Mouse (Mus musculus) neural tube, embryonic 11.5 days (tissue): Measurements from ENCODE around the gene Defb19. TPM values are rescaled to one million over a fixed set of nuclear protein-coding genes. Genes with fewer than 3 reads are reported as not detected.
A peak's percentile ranks its signal among the peaks of the same experiment; 100 is the strongest.

ENCODE experiments used
- ATAC-seq: fragments of 200-750 bp; cut with Nextera tagmentation; 2 replicates; pipeline ENCODE4 v1.8.0; 2017; ENCODE audit warnings: moderate number of reproducible peaks, mild to moderate bottlenecking, moderate TSS enrichment, moderate library complexity; ENCODE audit not compliant: insufficient read depth, low FRiP score, low TSS enrichment
- DNase-seq: peaks from one replicate; pipeline ENCODE4 v3.0.0-alpha.2; 2015; ENCODE audit warnings: low spot score
- H3K27ac ChIP-seq: fragments of 300-500 bp; sonication (generic); 2 replicates; pipeline ENCODE4 v1.5.1; 2014; ENCODE audit warnings: low read depth, mild to moderate bottlenecking, low read length
- H3K27me3 ChIP-seq: fragments of 300-500 bp; sonication (generic); 2 replicates; pipeline ENCODE4 v1.6.1; 2014; ENCODE audit warnings: mild to moderate bottlenecking, low read length, mixed read lengths; ENCODE audit not compliant: control insufficient read depth, insufficient read depth
- H3K36me3 ChIP-seq: fragments of 300-500 bp; sonication (generic); 2 replicates; pipeline ENCODE4 v1.6.1; 2014; ENCODE audit warnings: mild to moderate bottlenecking, low read length, moderate library complexity, mixed read lengths; ENCODE audit not compliant: control insufficient read depth, insufficient read depth
- H3K4me1 ChIP-seq: fragments of 300-500 bp; sonication (generic); 2 replicates; pipeline ENCODE4 v1.6.1; 2014; ENCODE audit warnings: low read length, mixed read lengths; ENCODE audit not compliant: control insufficient read depth, insufficient read depth
- H3K4me2 ChIP-seq: fragments of 300-500 bp; sonication (generic); 2 replicates; pipeline ENCODE4 v1.6.1; 2014; ENCODE audit warnings: low read depth, mild to moderate bottlenecking, moderate library complexity
- H3K4me3 ChIP-seq: fragments of 300-500 bp; sonication (generic); 2 replicates; pipeline ENCODE4 v1.5.1; 2014; ENCODE audit warnings: low read depth, low read length
- H3K9ac ChIP-seq: fragments of 300-500 bp; sonication (generic); 2 replicates; pipeline ENCODE4 v1.6.1; 2014; ENCODE audit warnings: mild to moderate bottlenecking, low read length
- H3K9me3 ChIP-seq: fragments of 300-500 bp; sonication (generic); 2 replicates; pipeline ENCODE4 v1.6.1; 2016; ENCODE audit warnings: low read length; ENCODE audit not compliant: control insufficient read depth
- WGBS: fragments of 180-500 bp; shearing (Covaris S2); extraction: QIAGEN DNeasy Blood & Tissue Kit; methylation state at CpG from one replicate; pipeline ENCODE4 v1.1.7; 2014; 5-methylcytosine and 5-hydroxymethylcytosine counted together
- polyA plus RNA-seq: library from polyadenylated mRNA; unstranded; fragments of >200 nt; fragmentation: Nextera tagmentation; extraction: Ambion mirVana; gene quantifications from 2 replicates; pipeline ENCODE4 v1.2.1, GENCODE M21; 2014

The Defb19 gene
- polyA plus RNA-seq, 1 experiment from 2014 or later = not detected

GRCm38 (mm10) chr2:152622151-152622550 lies 42.0 kb upstream of the Defb19 start:
- Histone ChIP-seq H3K27me3 (peaks cover 17% of the 10 kb centered on the region), H3K36me3 (no peaks in the 10 kb centered on the region), H3K4me1 (peaks cover 5% of the 10 kb centered on the region; the same call in 1 of the 2 replicates), H3K4me2 (no peak overlapping the region), H3K4me3 (no peak overlapping the region), H3K9me3 (no peaks in the 10 kb centered on the region), H3K9ac (no peak overlapping the region), H3K27ac (no peak overlapping the region)
- DNase-seq (no peak), ATAC-seq (no peak)
- WGBS = 78% methylated on average over 13 of the region's 13 CpGs

- peaks cover under 1% of the 10 kb centered on the region for H3K27me3 ChIP-seq
- no peaks in the 10 kb centered on the region for H3K9me3 ChIP-seq
- no peaks in the 10 kb centered on the region for H3K36me3 ChIP-seq
- 67% methylated on average over 9 of the region's 9 CpGs for WGBS
- no peak overlapping the region for H3K4me2 ChIP-seq
- ATAC-seq = no peak
- H3K9ac ChIP-seq = no peak overlapping the region
- no peak for DNase-seq
- H3K4me1 ChIP-seq = no peaks in the 10 kb centered on the region
- H3K4me3 ChIP-seq = no peak overlapping the region
- no peak overlapping the region for H3K27ac ChIP-seq
Observed at GRCm38 (mm10) chr2:152620367-152621134, 40.4 kb upstream of the Defb19 start.

- H3K4me2 ChIP-seq = no peak overlapping the region
- H3K4me1 ChIP-seq = no peaks in the 10 kb centered on the region
- H3K36me3 ChIP-seq = no peaks in the 10 kb centered on the region
- H3K4me3 ChIP-seq = no peak overlapping the region
- DNase-seq (no peak), ATAC-seq (no peak)
- 55% methylated on average over 5 of the region's 5 CpGs for WGBS
- H3K27ac ChIP-seq = no peak overlapping the region
- no peak overlapping the region for H3K9ac ChIP-seq
- H3K9me3 ChIP-seq = no peaks in the 10 kb centered on the region
- H3K27me3 ChIP-seq = no peaks in the 10 kb centered on the region
Observed at GRCm38 (mm10) chr2:152617374-152617773, 37.3 kb upstream of the Defb19 start.

GRCm38 (mm10) chr2:152616470-152616869 lies 36.4 kb upstream of the Defb19 start:
- no peak overlapping the region for H3K4me3 ChIP-seq
- no peak overlapping the region for H3K4me2 ChIP-seq
- no peaks in the 10 kb centered on the region for H3K4me1 ChIP-seq
- DNase-seq = no peak
- H3K36me3 ChIP-seq = no peaks in the 10 kb centered on the region
- ATAC-seq = no peak
- H3K9ac ChIP-seq = no peak overlapping the region
- no peaks in the 10 kb centered on the region for H3K27me3 ChIP-seq
- no peak overlapping the region for H3K27ac ChIP-seq
- no peaks in the 10 kb centered on the region for H3K9me3 ChIP-seq
- WGBS = 80% methylated on average over 6 of the region's 6 CpGs

GRCm38 (mm10) chr2:152615563-152615962 lies 35.5 kb upstream of the Defb19 start:
- no peaks in the 10 kb centered on the region for H3K9me3 ChIP-seq
- 9% methylated on average over 7 of the region's 7 CpGs for WGBS

GRCm38 (mm10) chr2:152612193-152612592 lies 32.1 kb upstream of the Defb19 start:
- H3K4me3 ChIP-seq = no peak overlapping the region
- H3K36me3 ChIP-seq = no peaks in the 10 kb centered on the region
- WGBS = 30% methylated on average over 8 of the region's 8 CpGs
- ATAC-seq (no peak), DNase-seq (no peak)
- H3K4me2 ChIP-seq = no peak overlapping the region
- no peak overlapping the region for H3K9ac ChIP-seq
- no peak overlapping the region for H3K27ac ChIP-seq
- no peaks in the 10 kb centered on the region for H3K9me3 ChIP-seq
- H3K27me3 ChIP-seq = no peaks in the 10 kb centered on the region
- no peaks in the 10 kb centered on the region for H3K4me1 ChIP-seq

More at GRCm38 (mm10) chr2:152615563-152615962, 35.5 kb upstream of the Defb19 start:
- H3K36me3 ChIP-seq = no peaks in the 10 kb centered on the region
- H3K4me3 ChIP-seq = no peak overlapping the region
- DNase-seq = peak; percentile 50
- H3K27me3 ChIP-seq = no peaks in the 10 kb centered on the region
- no peak overlapping the region for H3K27ac ChIP-seq
- no peak overlapping the region for H3K4me2 ChIP-seq
- no peak for ATAC-seq
- H3K4me1 ChIP-seq = no peaks in the 10 kb centered on the region
- no peak overlapping the region for H3K9ac ChIP-seq

GRCm38 (mm10) chr2:152608719-152609118 lies 28.6 kb upstream of the Defb19 start:
- Histone ChIP-seq H3K9ac (no peak overlapping the region), H3K4me3 (no peak overlapping the region), H3K4me2 (no peak overlapping the region), H3K27ac (no peak overlapping the region), H3K27me3 (no peaks in the 10 kb centered on the region), H3K36me3 (no peaks in the 10 kb centered on the region), H3K4me1 (no peaks in the 10 kb centered on the region), H3K9me3 (no peaks in the 10 kb centered on the region)
- DNase-seq (no peak), ATAC-seq (no peak)
- 89% methylated on average over 1 of the region's 1 CpGs for WGBS

- Histone ChIP-seq H3K27ac (no peak overlapping the region), H3K4me1 (no peaks in the 10 kb centered on the region), H3K4me3 (no peak overlapping the region), H3K4me2 (no peak overlapping the region), H3K9me3 (no peaks in the 10 kb centered on the region), H3K27me3 (no peaks in the 10 kb centered on the region), H3K9ac (no peak overlapping the region), H3K36me3 (no peaks in the 10 kb centered on the region)
- 48% methylated on average over 6 of the region's 6 CpGs for WGBS
- DNase-seq (no peak), ATAC-seq (no peak)
Observed at GRCm38 (mm10) chr2:152607746-152608145, 27.6 kb upstream of the Defb19 start.

GRCm38 (mm10) chr2:152604057-152604456 lies 23.9 kb upstream of the Defb19 start, which contains the start of gene Defb36:
Defb36 (plus strand) TSS chr2:152604327.
- no peaks in the 10 kb centered on the region for H3K36me3 ChIP-seq
- no peak within 1 kb of the TSS for H3K4me3 ChIP-seq
- no peak within 1 kb of the TSS for H3K27ac ChIP-seq
- H3K4me2 ChIP-seq = no peak within 1 kb of the TSS
- no peaks in the 10 kb centered on the region for H3K9me3 ChIP-seq
- no peak within 1 kb of the TSS for H3K9ac ChIP-seq
- ATAC-seq (no peak), DNase-seq (no peak)
- H3K4me1 ChIP-seq = no peaks in the 10 kb centered on the region
- H3K27me3 ChIP-seq = no peaks in the 10 kb centered on the region
- 88% methylated on average over 15 of the region's 15 CpGs for WGBS
